Mouse (Mus musculus) gastrocnemius, postnatal 14 days (tissue): ENCODE measurements at regions not wholly inside any gene's neighbourhood (a gene's known extent, or its start where the extent isn't known, plus 50 kb on each side); places are given as distances from the start of the nearest gene placed in this dataset.

Source experiments
- DNase-seq: peaks from one replicate; pipeline ENCODE4 v3.0.0; 2021; ENCODE audit warnings: mixed read lengths
- intact Hi-C: fragments of 180-260 bp; cut with DNase I; formaldehyde crosslinking; loops from one replicate; pipeline ENCODE4 v1.15.1; 2025; ENCODE audit warnings: low total_unique reads

- no peak for DNase-seq
- intact Hi-C loops = loop anchor here (5.0 kb wide), 1 partner anchor 372 kb away; no protein-coding TSS in a partner anchor
Measured at GRCm38 (mm10) chr16:55480304-55480703, 182.5 kb upstream of the Zpld1 start.

GRCm38 (mm10) chr16:55476544-55477208 lies 178.9 kb upstream of the Zpld1 start:
- intact Hi-C loops = no loop called here
- DNase-seq = no peak

- intact Hi-C loops = no loop called here
Measured at GRCm38 (mm10) chr16:55474950-55475525, 177.3 kb upstream of the Zpld1 start.

GRCm38 (mm10) chr16:55471396-55471795 lies 173.6 kb upstream of the Zpld1 start:
- intact Hi-C loops = no loop called here
- DNase-seq = no peak

More at GRCm38 (mm10) chr16:55474950-55475525, 177.3 kb upstream of the Zpld1 start:
- no peak for DNase-seq

GRCm38 (mm10) chr16:55470721-55471120 lies 172.9 kb upstream of the Zpld1 start:
- DNase-seq = no peak
- intact Hi-C loops = no loop called here

- intact Hi-C loops = no loop called here
Measured at GRCm38 (mm10) chr16:55469703-55470102, 171.9 kb upstream of the Zpld1 start.

GRCm38 (mm10) chr16:55468833-55469458 lies 171.2 kb upstream of the Zpld1 start:
- intact Hi-C loops = no loop called here
- peak; percentile 61 for DNase-seq

More at GRCm38 (mm10) chr16:55469703-55470102, 171.9 kb upstream of the Zpld1 start:
- DNase-seq = no peak

GRCm38 (mm10) chr16:55460519-55460918 lies 162.7 kb upstream of the Zpld1 start:
- intact Hi-C loops = no loop called here
- no peak for DNase-seq

GRCm38 (mm10) chr16:55447581-55447980 lies 149.8 kb upstream of the Zpld1 start:
- no peak for DNase-seq
- intact Hi-C loops = no loop called here

- no peak for DNase-seq
- intact Hi-C loops = no loop called here
Measured at GRCm38 (mm10) chr16:55442821-55443581, 145.2 kb upstream of the Zpld1 start.

- intact Hi-C loops = no loop called here
- DNase-seq = no peak
Measured at GRCm38 (mm10) chr16:55435139-55435968, 137.6 kb upstream of the Zpld1 start.

- intact Hi-C loops = no loop called here
- no peak for DNase-seq
Measured at GRCm38 (mm10) chr16:55421569-55422342, 124.0 kb upstream of the Zpld1 start.

GRCm38 (mm10) chr16:55420876-55421568 lies 123.2 kb upstream of the Zpld1 start:
- intact Hi-C loops = no loop called here
- DNase-seq = no peak

- intact Hi-C loops = no loop called here
- no peak for DNase-seq
Measured at GRCm38 (mm10) chr16:55418871-55419270, 121.1 kb upstream of the Zpld1 start.

GRCm38 (mm10) chr16:55400818-55401217 lies 103.0 kb upstream of the Zpld1 start:
- intact Hi-C loops = no loop called here
- no peak for DNase-seq

- no peak for DNase-seq
- intact Hi-C loops = no loop called here
Measured at GRCm38 (mm10) chr16:55394864-55395263, 97.1 kb upstream of the Zpld1 start.

GRCm38 (mm10) chr16:55390400-55390799 lies 92.6 kb upstream of the Zpld1 start:
- intact Hi-C loops = no loop called here
- DNase-seq = no peak

- DNase-seq = no peak
- intact Hi-C loops = no loop called here
Measured at GRCm38 (mm10) chr16:55379996-55380395, 82.2 kb upstream of the Zpld1 start.
